ENCODE assay signal across 7 mouse cellular contexts in the genomic region with DNA sequence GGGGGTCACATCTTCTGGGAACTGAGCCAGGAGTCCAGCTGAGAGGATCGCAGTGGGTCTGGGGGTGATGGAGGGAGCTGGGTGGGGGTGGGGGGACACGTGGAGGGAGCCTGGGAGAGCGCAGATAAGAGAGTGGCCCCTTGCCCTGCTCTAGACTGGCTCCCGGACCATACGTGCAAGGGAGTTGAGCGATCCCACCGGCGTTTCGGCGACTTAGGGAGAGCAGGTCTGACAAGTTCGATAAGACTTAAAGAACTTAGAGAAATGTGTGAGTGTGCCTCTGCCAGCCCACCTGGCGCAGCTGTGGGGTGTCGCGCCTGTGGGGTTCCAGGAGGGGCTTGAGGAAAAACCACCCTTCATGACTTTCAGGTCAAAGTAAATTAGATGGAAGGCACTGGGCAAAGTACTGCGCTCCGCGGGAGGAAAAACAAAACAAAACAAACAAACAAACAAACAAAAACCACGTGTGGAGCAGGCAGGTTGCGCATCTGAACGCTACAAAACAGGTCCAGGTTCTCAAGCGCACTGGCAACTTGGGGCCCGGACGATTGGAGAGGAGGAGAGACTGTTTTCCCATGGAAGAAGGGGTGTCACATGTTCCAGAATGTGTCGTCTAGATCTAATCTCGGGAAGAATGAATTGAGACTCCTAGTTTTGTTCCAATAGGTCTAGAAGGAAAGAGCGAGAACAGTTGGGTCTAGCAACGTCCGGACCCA. TPM values are rescaled to one million over a fixed set of nuclear protein-coding genes. Genes with fewer than 3 reads are reported as not detected.
DNase-seq lines count a peak whose midpoint lies in the region; ATAC-seq and TF ChIP-seq lines count a peak whose summit lies in the region.

No protein-coding gene starts in this region.

- peak; percentile 44; the same call in 1 of the 2 replicates for ATAC-seq in embryonic facial prominence, embryonic 13.5 days (ENCODE audit: insufficient number of reproducible peaks, insufficient read depth, low FRiP score, low TSS enrichment, low read depth)
- peak; percentile 52 for ATAC-seq in hindbrain, postnatal 0 days

- peak; percentile 12 for DNase-seq in right cerebral cortex, adult 18-20 months
- no peak for DNase-seq in right cerebral cortex, postnatal 14 days
- no peak for DNase-seq in hindbrain, postnatal 0 days (ENCODE audit: low spot score)
- DNase-seq in mesoderm, embryonic 11.5 days (ENCODE audit: low read depth, low spot score): peak; percentile 10
- DNase-seq in adipocyte (ENCODE audit: low spot score): no peak
- no peak for DNase-seq in layer of hippocampus, adult 11-12 months (ENCODE audit: low spot score)

- H3K9ac ChIP-seq in embryonic facial prominence, embryonic 13.5 days: peak overlapping the region; percentile 72
- H3K9ac ChIP-seq in hindbrain, postnatal 0 days (replicated peaks; ENCODE audit: low read length): peak overlapping the region; percentile 47

- peak overlapping the region; percentile 65 for H3K4me3 ChIP-seq in embryonic facial prominence, embryonic 13.5 days
- H3K4me3 ChIP-seq in hindbrain, postnatal 0 days (ENCODE audit: low read length): peak overlapping the region; percentile 58

- H3K9me3 ChIP-seq in embryonic facial prominence, embryonic 13.5 days: no peaks in the 10 kb centered on the region
- H3K9me3 ChIP-seq in hindbrain, postnatal 0 days (ENCODE audit: low read length): no peaks in the 10 kb centered on the region

- no peak for TF ChIP-seq CTCF in hindbrain, postnatal 0 days (IDR thresholded peaks at IDR 0.05; ENCODE audit: low read depth)

- no peaks in the 10 kb centered on the region for H3K36me3 ChIP-seq in embryonic facial prominence, embryonic 13.5 days
- no peaks in the 10 kb centered on the region for H3K36me3 ChIP-seq in hindbrain, postnatal 0 days (ENCODE audit: insufficient read depth, low read length)

- WGBS in embryonic facial prominence, embryonic 13.5 days: 3% methylated on average over 28 of the region's 28 CpGs
- WGBS in hindbrain, postnatal 0 days: 3% methylated on average over 28 of the region's 28 CpGs

- H3K4me1 ChIP-seq in embryonic facial prominence, embryonic 13.5 days: peaks cover 12% of the 10 kb centered on the region
- peaks cover 12% of the 10 kb centered on the region for H3K4me1 ChIP-seq in hindbrain, postnatal 0 days (ENCODE audit: insufficient read depth, low read length)

- H3K27me3 ChIP-seq in embryonic facial prominence, embryonic 13.5 days: peaks cover 48% of the 10 kb centered on the region
- peaks cover 7% of the 10 kb centered on the region; the same call in 1 of the 2 replicates for H3K27me3 ChIP-seq in hindbrain, postnatal 0 days (ENCODE audit: insufficient read depth, low read length)

- H3K4me2 ChIP-seq in embryonic facial prominence, embryonic 13.5 days: peak overlapping the region; percentile 99
- H3K4me2 ChIP-seq in hindbrain, postnatal 0 days (ENCODE audit: low read depth, low read length): peak overlapping the region; percentile 98

- no peak overlapping the region for H3K27ac ChIP-seq in embryonic facial prominence, embryonic 13.5 days
- no peak overlapping the region for H3K27ac ChIP-seq in hindbrain, postnatal 0 days

RNA-seq across cellular contexts. Expression of gene Il15ra, which starts 1.1 kb away (rescaled TPM):
- polyA plus RNA-seq in embryonic facial prominence, embryonic 13.5 days (2015; fragmentation: Nextera tagmentation; extraction: Ambion mirVana): 0.73 and 1.5 TPM in 2 replicates
- 0.47 and 1.1 TPM in 2 replicates for total RNA-seq in hindbrain, postnatal 0 days (2014; rRNA removed)
- polyA plus RNA-seq in hindbrain, postnatal 0 days (2015; fragmentation: Nextera tagmentation; extraction: Ambion mirVana): 2.0 and 2.5 TPM in 2 replicates

Comparison
In these comparisons a context has a peak if more than half of its experiments do, and no peak if none do; other contexts are left out.
1. DNase-seq: peak in right cerebral cortex, adult 18-20 months (single experiment) and mesoderm, embryonic 11.5 days (single experiment); none in right cerebral cortex, postnatal 14 days (single experiment), hindbrain, postnatal 0 days (single experiment), adipocyte (single experiment) and layer of hippocampus, adult 11-12 months (single experiment).